Mouse (Mus musculus): ENCODE data around the gene Acyp2. TPM values are rescaled to one million over a fixed set of nuclear protein-coding genes. Genes with fewer than 3 reads are reported as not detected.

Gene Acyp2
- polyA plus RNA-seq (2017; shearing (Covaris generic)), result 2.6 TPM

DNA sequence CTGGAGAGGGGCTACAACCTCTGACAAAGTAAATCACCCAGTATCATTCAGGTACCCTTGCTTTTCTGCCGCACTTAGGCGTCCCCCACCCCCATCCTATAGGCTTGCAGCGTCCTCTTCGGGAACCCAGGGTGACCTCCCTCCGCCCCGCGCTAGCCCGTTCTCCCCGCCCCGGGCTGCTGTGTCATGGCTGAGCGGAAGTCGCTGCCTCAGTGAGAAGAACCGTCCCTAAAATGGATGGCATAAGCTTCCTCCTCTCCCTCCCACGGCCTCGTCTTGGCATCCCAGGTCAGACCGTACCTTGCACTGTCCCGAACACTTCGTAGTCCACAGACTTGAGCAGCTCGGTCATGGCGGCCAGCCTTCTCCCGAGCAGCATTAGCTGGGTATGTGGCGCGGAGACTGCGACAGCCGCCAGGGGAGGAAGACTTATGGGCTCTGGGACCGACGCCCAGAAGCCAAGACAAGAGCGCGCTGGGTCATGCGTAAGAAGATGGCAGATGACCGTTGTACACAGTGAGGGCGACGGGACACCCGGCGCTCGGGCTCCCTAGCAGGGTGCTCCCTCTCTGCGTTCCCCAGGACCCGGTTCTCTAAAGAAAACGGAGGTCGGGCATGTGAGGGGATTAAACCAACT, at the start of gene Acyp2:
Acyp2 (minus strand) TSS at position 587 of the 637 bp plus-strand sequence.

DNA sequence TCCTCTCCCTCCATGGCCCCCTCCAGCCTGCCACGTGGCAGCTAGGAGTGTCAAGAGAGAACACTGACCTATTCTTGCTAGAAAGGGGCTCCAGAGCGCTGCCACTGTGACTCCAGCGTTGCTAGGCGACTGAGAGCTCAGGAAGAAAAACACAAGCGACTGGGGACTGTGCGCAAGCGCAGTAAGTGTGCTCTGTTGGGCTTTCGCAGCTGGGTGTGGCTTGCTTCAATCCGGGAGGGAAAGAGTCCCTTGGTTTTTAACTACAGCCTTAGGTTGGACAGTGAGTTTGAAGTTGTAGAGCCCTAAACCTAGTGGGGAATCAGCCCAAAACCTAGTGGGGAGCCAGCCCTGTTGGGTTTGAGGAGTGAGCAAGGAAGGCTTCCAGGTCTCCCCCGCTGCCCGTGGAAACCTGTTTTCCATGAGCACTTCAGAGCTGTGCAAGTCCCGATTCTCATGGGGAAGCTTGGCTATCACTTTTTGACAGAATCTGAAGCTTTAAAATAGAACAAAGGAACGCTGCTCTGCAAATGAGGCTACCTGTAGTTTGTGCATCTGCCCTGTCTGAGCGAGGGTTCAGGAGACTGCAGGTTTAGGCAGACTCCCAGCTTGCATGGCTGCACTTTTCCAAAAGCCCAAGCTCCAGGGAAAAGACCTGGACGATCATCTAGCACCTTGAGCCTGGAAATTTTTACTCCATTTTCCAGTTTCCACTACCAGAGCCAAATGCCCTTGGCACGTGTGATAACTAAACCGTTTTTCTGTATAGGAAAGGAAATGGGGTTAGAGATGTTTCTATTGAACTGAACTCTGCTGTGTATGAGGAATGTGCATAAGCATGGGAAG, 177.4 kb downstream of the Acyp2 start, which contains the start of gene 4930505A04Rik:
4930505A04Rik (minus strand) TSS at position 77 of the 843 bp plus-strand sequence.

Other genes with a start within 250 kb of the Acyp2 start
- gene 4930505A04Rik, start 177.8 kb downstream of the Acyp2 start, polyA plus RNA-seq (2017; shearing (Covaris generic)), result not detected
- gene Psme4, start 122.1 kb upstream of the Acyp2 start, polyA plus RNA-seq (2017; shearing (Covaris generic)), result 21.5 TPM
- not detected for gene Gpr75, start 235.8 kb upstream of the Acyp2 start, polyA plus RNA-seq (2017; shearing (Covaris generic))
- gene Asb3, start 235.8 kb upstream of the Acyp2 start, polyA plus RNA-seq (2017; shearing (Covaris generic)), result 37.4 TPM

All from effector memory CD4-positive, alpha-beta T cell, adult 7 months (primary cell).